Mouse (Mus musculus): ENCODE data around the gene Foxm1.

- TF ChIP-seq TBP (IDR thresholded peaks at IDR 0.05; ENCODE audit: low read depth, low read length) (0 out of 2 replicates have a peak, but pooled peaks have one; percentile 29), CTCF (IDR thresholded peaks at IDR 0.05 in 2 of 3, conservative IDR thresholded peaks at IDR 0.05 in 1 of 3; ENCODE audit: control insufficient read depth in 1 of 3, insufficient read depth in 1 of 3, low read depth in 2 of 3, low read length in 3 of 3, poor library complexity in 1 of 3, severe bottlenecking in 1 of 3) (no peak), POLR2A (IDR thresholded peaks at IDR 0.05; ENCODE audit: control insufficient read depth in 1 of 2, insufficient read depth in 1 of 2, low read depth in 1 of 2, low read length in 2 of 2, poor library complexity in 1 of 2) (no peak), EP300 (IDR thresholded peaks at IDR 0.05; ENCODE audit: low read depth in 1 of 2, low read length in 2 of 2) (peak; percentile 64 to 84), ZNF384 (IDR thresholded peaks at IDR 0.05; ENCODE audit: low read depth, low read length) (no peak), NELFE (IDR thresholded peaks at IDR 0.05; ENCODE audit: low read depth, low read length) (no peak)
Measured at GRCm38 (mm10) chr6:128345623-128346022, 17.1 kb upstream of the Foxm1 start.
